Mouse (Mus musculus) heart, embryonic 15.5 days (tissue): ENCODE data around the gene Bad. TPM values are rescaled to one million over a fixed set of nuclear protein-coding genes. Genes with fewer than 3 reads are reported as not detected.

ENCODE experiments used
- microRNA-seq: library from miRNA; unstranded; fragments of <30 nt; microRNA quantifications from one replicate; pipeline ENCODE4, GENCODE M21; 2016
- polyA plus RNA-seq: library from polyadenylated mRNA; unstranded; fragments of >200 nt; fragmentation: Nextera tagmentation; extraction: Ambion mirVana; gene quantifications from 2 replicates; pipeline ENCODE4 v1.2.1, GENCODE M21; 2015

The Bad gene
- polyA plus RNA-seq, 1 experiment from 2014 or later, result 55.6 TPM

Small RNA genes lying within 50 kb of the gene (microRNA-seq; reads per million reads assigned to microRNA genes)
- 2.5 reads per million, percentile 7 among the genes with 10 or more reads in this experiment for gene Mir6990

Other genes starting within 250 kb of the Bad start
- gene Rps6ka4, start 101.2 kb upstream of the Bad start, polyA plus RNA-seq, result 15.3 and 20.4 TPM in 2 replicates
- 0.68 and 1.3 TPM in 2 replicates for gene Ccdc88b, start 83.7 kb upstream of the Bad start, polyA plus RNA-seq
- 72.8 and 80.1 TPM in 2 replicates for gene Trmt112, start 32.2 kb upstream of the Bad start, polyA plus RNA-seq
- 302 and 344 TPM in 2 replicates for gene Prdx5, start 31.8 kb upstream of the Bad start, polyA plus RNA-seq
- gene Esrra, start 20.0 kb upstream of the Bad start, polyA plus RNA-seq, result 36.9 and 39.3 TPM in 2 replicates
- gene Catsperz, start 16.5 kb upstream of the Bad start, polyA plus RNA-seq, result 1.9 and 3.4 TPM in 2 replicates
- gene Kcnk4, start 7.3 kb upstream of the Bad start, polyA plus RNA-seq, result 0.14 and 1.1 TPM in 2 replicates
- gene Gpr137, start 619 bp downstream of the Bad start, polyA plus RNA-seq, result 20.8 and 27.7 TPM in 2 replicates
- gene Ppp1r14b, start 33.1 kb downstream of the Bad start, polyA plus RNA-seq, result 136 and 138 TPM in 2 replicates
- 16.4 and 25.3 TPM in 2 replicates for gene Plcb3, start 34.6 kb downstream of the Bad start, polyA plus RNA-seq
- 77.0 and 91.2 TPM in 2 replicates for gene Fkbp2, start 38.6 kb downstream of the Bad start, polyA plus RNA-seq
- gene Vegfb, start 45.8 kb downstream of the Bad start, polyA plus RNA-seq, result 133 and 149 TPM in 2 replicates
- gene Dnajc4, start 50.7 kb downstream of the Bad start, polyA plus RNA-seq, result 37.9 and 39.1 TPM in 2 replicates
- gene Nudt22, start 54.3 kb downstream of the Bad start, polyA plus RNA-seq, result 29.9 TPM in 2 replicates
- gene Trpt1, start 54.3 kb downstream of the Bad start, polyA plus RNA-seq, result 17.4 and 18.0 TPM in 2 replicates
- 6.5 and 18.3 TPM in 2 replicates for gene Fermt3, start 77.6 kb downstream of the Bad start, polyA plus RNA-seq
- gene Stip1, start 98.1 kb downstream of the Bad start, polyA plus RNA-seq, result 168 and 203 TPM in 2 replicates
- 49.1 and 57.6 TPM in 2 replicates for gene Macrod1, start 114.9 kb downstream of the Bad start, polyA plus RNA-seq
- 1.3 and 2.5 TPM in 2 replicates for gene Flrt1, start 163.9 kb downstream of the Bad start, polyA plus RNA-seq